Mouse (Mus musculus) liver, postnatal 0 days (tissue): ENCODE data around the gene Spats2.

ENCODE experiments used
- CTCF ChIP-seq: sonication (generic); IDR thresholded peaks from 2 replicates; pipeline ENCODE4 v1.5.1; 2016; ENCODE audit warnings: antibody characterized with exemption, low read depth
- EP300 ChIP-seq: IDR thresholded peaks from 2 replicates; pipeline ENCODE4 v1.6.1; 2016; ENCODE audit warnings: antibody characterized with exemption, low read depth, mild to moderate bottlenecking

- TF ChIP-seq CTCF (no peak), EP300 (no peak)
Observed at GRCm38 (mm10) chr15:99094631-99095270, 31.0 kb upstream of the Spats2 start.
